Mouse (Mus musculus): ENCODE results near the gene Mfrp.

DNA sequence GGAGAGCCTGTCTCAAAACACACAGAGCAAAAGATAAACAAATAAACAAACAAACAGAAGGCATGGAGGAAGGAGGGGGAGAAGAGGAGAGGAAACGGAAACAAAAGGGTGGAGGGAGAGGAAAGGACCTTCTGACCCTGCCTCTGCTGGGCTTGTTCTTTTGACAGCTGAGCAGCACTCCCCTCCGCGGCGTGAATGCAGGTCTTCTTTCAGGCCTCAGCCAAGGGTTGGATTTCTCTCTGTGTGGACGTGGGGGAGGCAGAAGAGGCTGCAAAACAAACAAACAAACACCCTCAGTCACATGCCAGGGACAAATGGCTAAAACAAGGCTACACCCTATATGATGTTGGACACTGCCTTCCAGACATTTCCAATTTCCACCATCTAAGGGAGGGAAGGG, 23.5 kb downstream of the Mfrp start:
- TF ChIP-seq HCFC1 (IDR thresholded peaks at IDR 0.05; ENCODE audit: low read depth, low read length) (no peak), CTCF (IDR thresholded peaks at IDR 0.05 in 2 of 3, conservative IDR thresholded peaks at IDR 0.05 in 1 of 3; ENCODE audit: control insufficient read depth in 1 of 3, insufficient read depth in 1 of 3, low read depth in 2 of 3, low read length in 3 of 3, poor library complexity in 1 of 3, severe bottlenecking in 1 of 3) (no peak), USF1 (IDR thresholded peaks at IDR 0.05; ENCODE audit: low read depth, low read length) (no peak), MXI1 (IDR thresholded peaks at IDR 0.05; ENCODE audit: low read depth, low read length) (no peak), TCF12 (IDR thresholded peaks at IDR 0.05; ENCODE audit: low read depth, low read length) (no peak), E2F4 (IDR thresholded peaks at IDR 0.05; ENCODE audit: borderline replicate concordance, low read depth, low read length) (no peak), BHLHE40 (IDR thresholded peaks at IDR 0.05; ENCODE audit: borderline replicate concordance, low read depth, low read length) (no peak), GATA1 (IDR thresholded peaks at IDR 0.05; ENCODE audit: low read depth, low read length) (no peak), GABPA (IDR thresholded peaks at IDR 0.05; ENCODE audit: low read depth, low read length) (no peak), POLR2A (IDR thresholded peaks at IDR 0.05; ENCODE audit: control insufficient read depth in 1 of 2, insufficient read depth in 1 of 2, low read depth in 1 of 2, low read length in 2 of 2, poor library complexity in 1 of 2) (no peak), TBP (IDR thresholded peaks at IDR 0.05; ENCODE audit: low read depth, low read length) (no peak), MAZ (IDR thresholded peaks at IDR 0.05; ENCODE audit: low read depth, low read length) (no peak)
